22 mouse cellular contexts compared by ENCODE assay signal in the genomic region with DNA sequence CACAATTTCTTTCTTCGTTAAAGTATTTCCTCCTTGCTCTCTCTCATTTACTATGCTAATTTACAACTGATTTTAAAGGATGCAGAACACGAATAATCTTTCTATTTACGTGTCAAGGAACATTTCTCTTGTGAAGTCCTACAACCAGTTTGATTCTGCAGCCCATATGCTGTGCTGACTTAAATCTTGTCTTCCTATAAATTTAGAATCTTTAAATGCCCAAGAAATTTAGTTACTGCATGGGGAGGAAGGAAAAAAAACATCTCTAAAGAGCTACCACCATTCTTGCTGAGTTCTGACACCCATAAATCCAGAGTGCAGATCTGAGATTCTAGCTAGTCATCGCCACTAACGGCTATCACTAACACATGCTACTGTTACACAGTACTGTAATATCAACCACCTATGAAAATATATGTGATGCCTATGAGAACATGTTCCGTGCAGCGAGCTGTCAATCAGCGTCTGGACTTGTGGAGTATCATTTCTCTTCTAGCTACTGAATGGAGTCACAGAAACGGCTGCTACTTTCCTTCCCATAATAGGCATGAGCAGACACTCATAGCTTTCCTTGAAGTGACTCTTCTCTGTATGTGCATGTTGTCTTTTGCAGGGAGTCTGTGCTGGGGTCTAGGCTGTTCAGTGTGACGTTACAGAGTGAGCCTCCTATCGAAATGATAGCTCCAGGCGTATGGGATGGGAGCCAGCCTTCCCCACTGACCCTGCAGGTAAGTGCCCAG.
"Had no signal": no experiment of that assay in that cellular context is flagged by ENCODE, and none has a peak within 500 bp of the region (broad histone marks: within the 10 kb centered on the region; RNA-seq: fewer than 3 reads in every experiment).

No protein-coding gene starts in this region.

- H3K4me2 ChIP-seq: limb, embryonic 12.5 days; limb, embryonic 15.5 days; liver, embryonic 11.5 days; lung, embryonic 14.5 days; midbrain, embryonic 12.5 days; midbrain, embryonic 15.5 days; neural tube, embryonic 13.5 days; stomach, embryonic 15.5 days had no signal

- H3K36me3 ChIP-seq: limb, embryonic 12.5 days; limb, embryonic 15.5 days; midbrain, embryonic 12.5 days; midbrain, embryonic 15.5 days; neural tube, embryonic 13.5 days; stomach, embryonic 15.5 days had no signal

- ATAC-seq: liver, postnatal 0 days; lung, postnatal 0 days; midbrain, embryonic 15.5 days had no signal

- H3K27me3 ChIP-seq: limb, embryonic 12.5 days; limb, embryonic 15.5 days; midbrain, embryonic 12.5 days; midbrain, embryonic 15.5 days; neural tube, embryonic 13.5 days; stomach, embryonic 15.5 days had no signal

- H3K4me3 ChIP-seq: layer of hippocampus, adult 2 months; limb, embryonic 12.5 days; limb, embryonic 15.5 days; midbrain, embryonic 12.5 days; midbrain, embryonic 15.5 days; neural tube, embryonic 13.5 days; stomach, embryonic 15.5 days had no signal

- H3K4me1 ChIP-seq: limb, embryonic 12.5 days; limb, embryonic 15.5 days; midbrain, embryonic 12.5 days; midbrain, embryonic 15.5 days; stomach, embryonic 15.5 days had no signal

- H3K9me3 ChIP-seq: limb, embryonic 12.5 days; limb, embryonic 15.5 days; midbrain, embryonic 12.5 days; midbrain, embryonic 15.5 days; neural tube, embryonic 13.5 days; stomach, embryonic 15.5 days had no signal

- H3K9ac ChIP-seq: limb, embryonic 12.5 days; limb, embryonic 15.5 days; liver, embryonic 14.5 days; liver, postnatal 0 days; lung, embryonic 14.5 days; midbrain, embryonic 12.5 days; midbrain, embryonic 15.5 days; neural tube, embryonic 13.5 days; stomach, embryonic 15.5 days had no signal

- DNase-seq: kidney, adult 2 months; kidney, postnatal 25 days; layer of hippocampus, adult 9-11 months; left cerebral cortex, postnatal 4 days; liver, postnatal 0 days; lung, embryonic 14.5 days; right cerebral cortex, postnatal 4 days; spleen, adult 18-20 months; thymus, adult 18-20 months; thymus, postnatal 36 days had no signal

- H3K27ac ChIP-seq: kidney, postnatal 0 days; layer of hippocampus, adult 2 months; limb, embryonic 12.5 days; limb, embryonic 15.5 days; liver, embryonic 14.5 days; macrophage; midbrain, embryonic 12.5 days; midbrain, embryonic 15.5 days; neural tube, embryonic 13.5 days; stomach, embryonic 15.5 days had no signal
